Mouse (Mus musculus) adipocyte (in vitro differentiated cells): Measurements from ENCODE around the gene Ddx20.
A peak's percentile ranks its signal among the peaks of the same experiment; 100 is the strongest.

Experiments
- DNase-seq: peaks from one replicate; pipeline ENCODE4 v3.0.0-alpha.2; 2016; ENCODE audit warnings: low spot score

Gene Ddx20

GRCm38 (mm10) chr3:105666996-105667523 is 20.3 kb downstream of the Ddx20 start:
- DNase-seq, result no peak

- no peak for DNase-seq
Observed at GRCm38 (mm10) chr3:105665105-105665765, 22.1 kb downstream of the Ddx20 start.

- DNase-seq, result no peak
Observed at GRCm38 (mm10) chr3:105663043-105663442, 24.3 kb downstream of the Ddx20 start.

- no peak for DNase-seq
Observed at GRCm38 (mm10) chr3:105660530-105660929, 26.8 kb downstream of the Ddx20 start.

- DNase-seq, result no peak
Observed at GRCm38 (mm10) chr3:105655031-105655585, 32.3 kb downstream of the Ddx20 start.

GRCm38 (mm10) chr3:105653544-105654380 is 33.6 kb downstream of the Ddx20 start:
- no peak for DNase-seq

- DNase-seq, result no peak
Observed at GRCm38 (mm10) chr3:105648889-105649567, 38.3 kb downstream of the Ddx20 start.

GRCm38 (mm10) chr3:105643566-105643965 is 43.8 kb downstream of the Ddx20 start:
- DNase-seq, result no peak

- DNase-seq, result peak; percentile 60
Observed at GRCm38 (mm10) chr3:105642186-105642585, 45.2 kb downstream of the Ddx20 start.

GRCm38 (mm10) chr3:105633021-105633420 is 54.4 kb downstream of the Ddx20 start:
- DNase-seq, result no peak

- no peak for DNase-seq
Observed at GRCm38 (mm10) chr3:105632296-105632695, 55.1 kb downstream of the Ddx20 start.
